Mouse (Mus musculus) heart, postnatal 14 days (tissue): ENCODE data around the gene AI413582. TPM values are rescaled to one million over a fixed set of nuclear protein-coding genes. Genes with fewer than 3 reads are reported as not detected.

Source experiments
- DNase-seq, 2 experiments: peaks; one replicate each; pipeline ENCODE4 v3.0.0; 2021 to 2022
- intact Hi-C: fragments of 180-260 bp; cut with DNase I; formaldehyde crosslinking; loops from one replicate; pipeline ENCODE4 v1.15.1; 2025
- total RNA-seq, 2 experiments: library from RNA; stranded (reverse); gene quantifications; 2 replicates each; pipeline ENCODE4 v1.2.3; 2021

The AI413582 gene
- total RNA-seq, 2 experiments from 2014 or later: 10.0 to 10.4 TPM

GRCm38 (mm10) chr17:27532095-27532494, 33.5 kb downstream of the AI413582 start:
- intact Hi-C loops: loop anchor here (5.0 kb wide), 1 partner anchor 230 kb away; no protein-coding TSS in a partner anchor
- no peak for DNase-seq

GRCm38 (mm10) chr17:27528767-27529166, 36.8 kb downstream of the AI413582 start:
- DNase-seq: no peak
- intact Hi-C loops: no loop called here

GRCm38 (mm10) chr17:27528030-27528429, 37.5 kb downstream of the AI413582 start:
- intact Hi-C loops: no loop called here

GRCm38 (mm10) chr17:27527188-27527587, 38.4 kb downstream of the AI413582 start:
- intact Hi-C loops: no loop called here
- DNase-seq: no peak

More at GRCm38 (mm10) chr17:27528030-27528429, 37.5 kb downstream of the AI413582 start:
- DNase-seq: no peak

- intact Hi-C loops: loop anchor here (5.0 kb wide), 1 partner anchor 266 kb away; no protein-coding TSS in a partner anchor
- DNase-seq: no peak
These were observed 42.4 kb downstream of the AI413582 start for GRCm38 (mm10) chr17:27523121-27523520.

GRCm38 (mm10) chr17:27521303-27521702, 44.3 kb downstream of the AI413582 start, which contains the start of gene Grm4:
Grm4 (minus strand) TSS chr17:27521403.
- no peak for DNase-seq
- intact Hi-C loops: loop anchor here (2.0 to 5.0 kb wide), 3 partner anchors 264 to 333 kb away; no protein-coding TSS in a partner anchor

GRCm38 (mm10) chr17:27520557-27520956, 45.0 kb downstream of the AI413582 start:
- intact Hi-C loops: loop anchor here (2.0 to 5.0 kb wide), 3 partner anchors 263 to 332 kb away; no protein-coding TSS in a partner anchor
- peak; percentile 64 to 75 for DNase-seq

GRCm38 (mm10) chr17:27518700-27519595, 46.6 kb downstream of the AI413582 start:
- intact Hi-C loops: loop anchor here (5.0 to 10.0 kb wide), 2 partner anchors 384 to 487 kb away; partner anchors contain the start of gene Uqcc2
- no peak for DNase-seq

GRCm38 (mm10) chr17:27518296-27518695, 47.3 kb downstream of the AI413582 start:
- DNase-seq: no peak
- intact Hi-C loops: loop anchor here (5.0 to 10.0 kb wide), 2 partner anchors 383 to 486 kb away; partner anchors contain the start of gene Uqcc2

- intact Hi-C loops: loop anchor here (10.0 kb wide), 1 partner anchor 379 kb away; the partner anchor contains the start of gene Uqcc2
- DNase-seq: no peak
These were observed 51.4 kb downstream of the AI413582 start for GRCm38 (mm10) chr17:27513916-27514762.

Other genes with a start within 250 kb of the AI413582 start
- gene Grm4, start 44.4 kb downstream of the AI413582 start, total RNA-seq: under 1 TPM; 0.15 to 0.19 TPM
- 10 to 100 TPM; 37.1 to 38.2 TPM for gene Hmga1, start 9.3 kb downstream of the AI413582 start, total RNA-seq
- gene Nudt3, start 57.7 kb upstream of the AI413582 start, total RNA-seq: 100 to 1,000 TPM; 320 to 341 TPM
- not detected for gene RPS10-NUDT3, start 69.5 kb upstream of the AI413582 start, total RNA-seq
- 100 to 1,000 TPM; 542 to 580 TPM for gene Rps10, start 70.9 kb upstream of the AI413582 start, total RNA-seq
- gene Pacsin1, start 89.8 kb upstream of the AI413582 start, total RNA-seq: under 1 TPM; 0.27 to 0.48 TPM
- not detected for gene Spdef, start 163.2 kb upstream of the AI413582 start, total RNA-seq